In the genomic region with DNA sequence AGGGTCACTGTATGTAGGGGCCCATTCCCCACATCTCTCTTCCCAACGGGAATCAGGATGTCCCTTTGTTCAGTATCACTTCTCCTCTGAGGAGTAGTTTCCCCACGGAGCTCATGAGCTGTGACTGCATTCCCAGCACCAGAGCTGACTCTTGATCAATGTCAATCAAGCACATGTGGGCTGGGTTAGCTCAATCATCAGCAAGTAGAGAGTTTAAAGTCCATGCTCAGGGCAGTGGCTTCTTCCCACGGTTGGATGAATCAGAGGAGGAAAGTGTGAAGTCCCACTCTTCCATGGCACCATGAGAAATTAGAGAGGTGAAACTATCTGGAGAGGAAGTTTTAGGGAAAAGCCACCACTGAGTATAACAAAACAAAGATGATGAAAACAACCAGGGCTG, we compare ENCODE assay signal across 21 mouse cellular contexts. TPM values are rescaled to one million over a fixed set of nuclear protein-coding genes. Genes with fewer than 3 reads are reported as not detected.
DNase-seq lines count a peak whose midpoint lies in the region; ATAC-seq and TF ChIP-seq lines count a peak whose summit lies in the region.
"Had no signal": no experiment of that assay in that cellular context is flagged by ENCODE, and none has a peak within 500 bp of the region (broad histone marks: within the 10 kb centered on the region; RNA-seq: fewer than 3 reads in every experiment).

No protein-coding gene starts in this region.

- no peaks in the 10 kb centered on the region for H3K27me3 ChIP-seq in kidney, postnatal 0 days (ENCODE audit: insufficient read depth, low read length)
- H3K27me3 ChIP-seq: forebrain, embryonic 15.5 days; hindbrain, embryonic 12.5 days had no signal

- H3K36me3 ChIP-seq in kidney, postnatal 0 days (ENCODE audit: insufficient read depth, low read length), result no peaks in the 10 kb centered on the region
- H3K36me3 ChIP-seq: embryonic facial prominence, embryonic 10.5 days; forebrain, embryonic 15.5 days; heart, embryonic 10.5 days; hindbrain, embryonic 12.5 days had no signal

- H3K4me3 ChIP-seq in kidney, postnatal 0 days (replicated peaks; ENCODE audit: low read depth, low read length), result no peak overlapping the region
- H3K4me3 ChIP-seq: embryonic facial prominence, embryonic 10.5 days; forebrain, embryonic 15.5 days; heart, embryonic 10.5 days; hindbrain, embryonic 12.5 days had no signal

- H3K27ac ChIP-seq in kidney, postnatal 0 days, result no peak overlapping the region
- H3K27ac ChIP-seq: embryonic facial prominence, embryonic 10.5 days; forebrain, embryonic 15.5 days; heart, embryonic 10.5 days; hindbrain, embryonic 12.5 days had no signal

- H3K9ac ChIP-seq in kidney, postnatal 0 days (ENCODE audit: low read depth, low read length), result no peak overlapping the region
- H3K9ac ChIP-seq: forebrain, embryonic 15.5 days; hindbrain, embryonic 12.5 days had no signal

- H3K4me2 ChIP-seq in kidney, postnatal 0 days (ENCODE audit: low read length), result no peak overlapping the region
- H3K4me2 ChIP-seq: forebrain, embryonic 15.5 days; hindbrain, embryonic 12.5 days had no signal

- WGBS in kidney, postnatal 0 days, result 57% methylated on average over 3 of the region's 3 CpGs

- peak; percentile 31 for DNase-seq in kidney, adult 18-20 months
- no peak for DNase-seq in kidney, postnatal 10 days
- no peak for DNase-seq in kidney, postnatal 0 days (ENCODE audit: low spot score)
- DNase-seq in kidney, postnatal 4 days, result no peak
- peak; percentile 63 to 68 for DNase-seq in kidney, postnatal 36 days
- DNase-seq in spleen, postnatal 36 days (ENCODE audit: low spot score in 2 of 2), result no peak
- DNase-seq: adrenal gland, postnatal 14 days; cerebellum, adult 2 months; cerebellum, postnatal 10 days; gastrocnemius, postnatal 36 days; heart, adult 18-20 months; heart, postnatal 10 days; heart, postnatal 4 days had no signal

- no peak for TF ChIP-seq CTCF in kidney, postnatal 0 days (IDR thresholded peaks at IDR 0.05; ENCODE audit: low read depth)

- H3K4me1 ChIP-seq in kidney, postnatal 0 days (replicated peaks; ENCODE audit: insufficient read depth, low read length), result no peaks in the 10 kb centered on the region
- H3K4me1 ChIP-seq: hindbrain, embryonic 12.5 days had no signal

- peak; percentile 59; the same call in 1 of the 2 replicates for ATAC-seq in kidney, postnatal 0 days (replicated peaks; ENCODE audit: low FRiP score, low read depth)
- ATAC-seq: activated CD4-positive, CD25-positive, alpha-beta regulatory T cell, adult 4 months; forebrain, embryonic 15.5 days; Patski had no signal

- H3K9me3 ChIP-seq in kidney, postnatal 0 days (replicated peaks; ENCODE audit: low read length), result no peaks in the 10 kb centered on the region
- H3K9me3 ChIP-seq: embryonic facial prominence, embryonic 10.5 days; forebrain, embryonic 15.5 days; heart, embryonic 10.5 days; hindbrain, embryonic 12.5 days had no signal

RNA-seq across cellular contexts. Expression of a gene that starts 9.5 kb away (rescaled TPM):
- polyA plus RNA-seq in kidney, postnatal 0 days (2015; fragmentation: Nextera tagmentation; extraction: Ambion mirVana), result 0.09 and 0.17 TPM in 2 replicates
- polyA plus RNA-seq: embryonic facial prominence, embryonic 10.5 days; embryonic facial prominence, embryonic 14.5 days; forebrain, embryonic 15.5 days; heart, embryonic 10.5 days; heart, embryonic 14.5 days; hindbrain, embryonic 12.5 days; Patski had no signal

RNA-seq across cellular contexts. Expression of a gene that starts 18.6 kb away (rescaled TPM):
- not detected in 2 replicates for polyA plus RNA-seq in kidney, postnatal 0 days (2015; fragmentation: Nextera tagmentation; extraction: Ambion mirVana)
- polyA plus RNA-seq: activated CD4-positive, CD25-positive, alpha-beta regulatory T cell, adult 4 months; cerebellum, adult 2 months; embryonic facial prominence, embryonic 10.5 days; embryonic facial prominence, embryonic 14.5 days; forebrain, embryonic 15.5 days; heart, embryonic 10.5 days; hindbrain, embryonic 12.5 days; Patski had no signal

RNA-seq across cellular contexts. Expression of a gene that starts 27.5 kb away (rescaled TPM):
- polyA plus RNA-seq in kidney, postnatal 0 days (2015; fragmentation: Nextera tagmentation; extraction: Ambion mirVana), result 0.93 and 1.2 TPM in 2 replicates
- polyA plus RNA-seq: cerebellum, adult 2 months; embryonic facial prominence, embryonic 14.5 days; heart, embryonic 10.5 days; hindbrain, embryonic 12.5 days; Patski had no signal

RNA-seq across cellular contexts. Expression of a gene that starts 29.6 kb away (rescaled TPM):
- 247 and 248 TPM in 2 replicates for polyA plus RNA-seq in kidney, postnatal 0 days (2015; fragmentation: Nextera tagmentation; extraction: Ambion mirVana)

RNA-seq across cellular contexts. Expression of a gene that starts 42.0 kb away (rescaled TPM):
- polyA plus RNA-seq in kidney, postnatal 0 days (2015; fragmentation: Nextera tagmentation; extraction: Ambion mirVana), result 20.8 and 22.7 TPM in 2 replicates

Comparison
In these comparisons a context has a peak if more than half of its experiments do, and no peak if none do; other contexts are left out.
1. DNase-seq: peak in kidney, adult 18-20 months (single experiment) and kidney, postnatal 36 days (2 of 2); none in kidney, postnatal 10 days (single experiment), kidney, postnatal 0 days (single experiment), kidney, postnatal 4 days (0 of 2) and spleen, postnatal 36 days (0 of 2).